Mouse (Mus musculus) limb, embryonic 14.5 days (tissue): ENCODE measurements at regions not wholly inside any gene's neighbourhood (a gene's known extent, or its start where the extent isn't known, plus 50 kb on each side); places are given as distances from the start of the nearest gene placed in this dataset.

Experiments used
- ATAC-seq: fragments of 200-750 bp; cut with Nextera tagmentation; 2 replicates; pipeline ENCODE4 v1.8.0; 2017; ENCODE audit warnings: low read depth, moderate number of reproducible peaks, moderate TSS enrichment; ENCODE audit not compliant: low FRiP score
- DNase-seq: peaks from one replicate; pipeline ENCODE4 v3.0.0-alpha.2; 2015; ENCODE audit warnings: low spot score
- H3K27ac ChIP-seq: fragments of 300-500 bp; sonication (generic); replicated peaks from 2 replicates; pipeline ENCODE4 v1.5.1; 2014; ENCODE audit warnings: low read depth, mild to moderate bottlenecking, low read length, moderate library complexity, mixed read lengths
- H3K27me3 ChIP-seq: fragments of 300-500 bp; sonication (generic); 2 replicates; pipeline ENCODE4 v1.6.1; 2014; ENCODE audit warnings: low read length, mixed read lengths; ENCODE audit not compliant: control insufficient read depth, insufficient read depth
- H3K36me3 ChIP-seq: fragments of 300-500 bp; sonication (generic); 2 replicates; pipeline ENCODE4 v1.6.1; 2014; ENCODE audit warnings: mild to moderate bottlenecking, low read length, moderate library complexity, mixed read lengths; ENCODE audit not compliant: control insufficient read depth, insufficient read depth
- H3K4me1 ChIP-seq: fragments of 300-500 bp; sonication (generic); 2 replicates; pipeline ENCODE4 v1.6.1; 2014; ENCODE audit warnings: antibody characterized with exemption, low read length, mixed read lengths; ENCODE audit not compliant: control insufficient read depth, insufficient read depth
- H3K4me2 ChIP-seq: fragments of 300-500 bp; sonication (generic); replicated peaks from 2 replicates; pipeline ENCODE4 v1.6.1; 2014; ENCODE audit warnings: low read depth, mild to moderate bottlenecking, low read length, moderate library complexity; ENCODE audit not compliant: severe bottlenecking
- H3K4me3 ChIP-seq: fragments of 300-500 bp; sonication (generic); replicated peaks from 2 replicates; pipeline ENCODE4 v1.5.1; 2014; ENCODE audit warnings: low read length
- H3K9ac ChIP-seq: fragments of 300-500 bp; sonication (generic); 2 replicates; pipeline ENCODE4 v1.6.1; 2014; ENCODE audit warnings: mild to moderate bottlenecking, low read depth, low read length, moderate library complexity; ENCODE audit not compliant: severe bottlenecking
- H3K9me3 ChIP-seq: fragments of 300-500 bp; sonication (generic); 2 replicates; pipeline ENCODE4 v1.6.1; 2016; ENCODE audit warnings: low read length; ENCODE audit not compliant: control insufficient read depth
- POLR2A ChIP-seq: fragments of 200-500 bp; IDR thresholded peaks from 2 replicates; pipeline ENCODE4 v1.8.0; 2012; ENCODE audit warnings: inconsistent platforms, mild to moderate bottlenecking, moderate library complexity, borderline replicate concordance; ENCODE audit not compliant: insufficient read depth, insufficient read length; ENCODE audit errors: extremely low read depth
- WGBS: fragments of 180-500 bp; shearing (Covaris S2); extraction: QIAGEN DNeasy Blood & Tissue Kit; methylation state at CpG from one replicate; pipeline ENCODE4 v1.1.7; 2014; 5-methylcytosine and 5-hydroxymethylcytosine counted together

GRCm38 (mm10) chr12:96130796-96131512 is 438.9 kb downstream of the Flrt2 start:
- no peak for ATAC-seq
- no peaks in the 10 kb centered on the region for H3K9me3 ChIP-seq
- no peaks in the 10 kb centered on the region for H3K4me1 ChIP-seq
- no peak for TF ChIP-seq POLR2A
- no peak overlapping the region for H3K4me3 ChIP-seq
- no peak for DNase-seq
- H3K36me3 ChIP-seq = no peaks in the 10 kb centered on the region
- H3K4me2 ChIP-seq = no peak overlapping the region
- no peaks in the 10 kb centered on the region for H3K27me3 ChIP-seq
- no peak overlapping the region for H3K9ac ChIP-seq
- H3K27ac ChIP-seq = no peak overlapping the region
- 87% methylated on average over 9 of the region's 9 CpGs for WGBS

DNA sequence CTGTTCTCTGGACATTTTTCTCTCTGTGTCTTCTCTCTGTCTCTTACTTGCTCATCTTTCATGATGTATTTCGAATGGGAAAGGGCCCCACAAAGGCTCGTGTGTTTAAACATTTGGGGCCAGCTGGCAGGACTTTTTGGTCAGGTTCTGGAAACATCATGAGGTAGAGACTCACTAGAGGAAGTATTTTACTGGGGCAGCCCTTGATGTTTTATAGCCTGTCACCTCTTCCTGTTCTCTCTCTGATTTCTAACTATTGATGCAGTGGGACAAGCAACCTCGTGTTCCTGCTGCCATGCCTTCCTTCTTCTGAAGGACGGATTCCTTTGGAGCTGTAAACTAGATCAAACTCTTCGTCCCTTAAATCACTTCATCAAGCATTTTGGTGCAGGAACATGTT is 442.1 kb downstream of the Flrt2 start:
- Histone ChIP-seq H3K4me3 (no peak overlapping the region), H3K27ac (no peak overlapping the region), H3K4me2 (no peak overlapping the region), H3K36me3 (no peaks in the 10 kb centered on the region), H3K4me1 (no peaks in the 10 kb centered on the region), H3K9me3 (no peaks in the 10 kb centered on the region), H3K9ac (no peak overlapping the region), H3K27me3 (no peaks in the 10 kb centered on the region)
- ATAC-seq = no peak
- DNase-seq = no peak
- WGBS = 14% methylated on average over 5 of the region's 5 CpGs
- no peak for TF ChIP-seq POLR2A

GRCm38 (mm10) chr12:96141748-96142147 is 449.7 kb downstream of the Flrt2 start:
- no peak overlapping the region for H3K4me3 ChIP-seq
- no peaks in the 10 kb centered on the region for H3K36me3 ChIP-seq
- no peak overlapping the region for H3K4me2 ChIP-seq
- no peak for TF ChIP-seq POLR2A
- no peak overlapping the region for H3K27ac ChIP-seq
- no peaks in the 10 kb centered on the region for H3K27me3 ChIP-seq
- DNase-seq (no peak), ATAC-seq (no peak)
- H3K4me1 ChIP-seq = no peaks in the 10 kb centered on the region
- no peaks in the 10 kb centered on the region for H3K9me3 ChIP-seq
- no peak overlapping the region for H3K9ac ChIP-seq
- 54% methylated on average over 2 of the region's 2 CpGs for WGBS

DNA sequence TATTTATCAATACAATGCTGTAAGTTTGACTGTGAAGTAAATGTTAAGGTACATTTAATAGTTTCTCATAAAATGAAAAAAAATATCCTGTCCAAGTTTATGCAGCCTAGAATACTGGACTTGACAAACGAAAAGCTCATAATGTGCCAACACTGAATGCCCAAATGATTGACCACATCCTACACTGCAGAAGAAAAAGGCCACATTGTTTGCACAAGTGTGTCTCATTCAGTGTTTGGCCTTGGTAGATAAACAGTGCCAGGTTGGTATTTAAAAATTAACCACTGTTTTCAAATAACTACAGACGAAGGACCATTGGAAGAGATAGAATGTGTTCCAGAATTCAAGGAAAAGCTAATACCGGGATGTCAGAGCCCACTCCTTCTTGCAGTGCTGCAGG is 462.1 kb downstream of the Flrt2 start:
- Histone ChIP-seq H3K4me1 (no peaks in the 10 kb centered on the region), H3K36me3 (no peaks in the 10 kb centered on the region), H3K9me3 (no peaks in the 10 kb centered on the region), H3K4me2 (no peak overlapping the region), H3K4me3 (no peak overlapping the region), H3K9ac (no peak overlapping the region), H3K27me3 (no peaks in the 10 kb centered on the region), H3K27ac (no peak overlapping the region)
- WGBS = 68% methylated on average over 3 of the region's 3 CpGs
- no peak for ATAC-seq
- TF ChIP-seq POLR2A = no peak
- DNase-seq = no peak

DNA sequence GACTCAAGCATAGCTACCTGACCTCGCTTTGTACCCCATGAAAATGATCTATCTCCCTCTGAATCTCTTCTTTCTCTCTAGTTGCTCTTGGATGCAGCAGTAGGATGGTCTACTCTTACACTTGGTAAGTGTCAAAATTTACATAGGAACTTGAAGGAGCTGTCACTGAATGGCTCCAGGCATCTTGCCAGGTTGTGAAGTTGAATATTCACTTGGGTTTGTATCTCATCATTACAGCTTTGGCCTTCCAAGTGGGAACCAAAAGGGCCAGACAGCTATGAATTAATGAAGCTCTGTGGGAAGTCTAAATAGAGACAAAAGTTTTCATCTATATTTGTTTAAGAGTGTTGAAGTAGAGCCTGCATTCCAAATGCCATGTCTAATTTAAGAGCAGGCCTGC is 475.5 kb downstream of the Flrt2 start:
- ATAC-seq = no peak
- no peak for DNase-seq

GRCm38 (mm10) chr12:96198928-96199327 is 506.9 kb downstream of the Flrt2 start:
- no peak overlapping the region for H3K4me2 ChIP-seq
- 78% methylated on average over 1 of the region's 1 CpGs for WGBS
- H3K36me3 ChIP-seq = no peaks in the 10 kb centered on the region
- no peak for TF ChIP-seq POLR2A
- no peak overlapping the region for H3K4me3 ChIP-seq
- H3K27me3 ChIP-seq = no peaks in the 10 kb centered on the region
- H3K27ac ChIP-seq = no peak overlapping the region
- no peak overlapping the region for H3K9ac ChIP-seq
- DNase-seq (no peak), ATAC-seq (no peak)
- H3K4me1 ChIP-seq = no peaks in the 10 kb centered on the region
- no peaks in the 10 kb centered on the region for H3K9me3 ChIP-seq

More for the DNA sequence above, 475.5 kb downstream of the Flrt2 start:
- H3K36me3 ChIP-seq = no peaks in the 10 kb centered on the region
- H3K27me3 ChIP-seq = no peaks in the 10 kb centered on the region
- WGBS = 84% methylated on average over 1 of the region's 1 CpGs
- no peak overlapping the region for H3K27ac ChIP-seq
- no peak for TF ChIP-seq POLR2A
- no peaks in the 10 kb centered on the region for H3K9me3 ChIP-seq
- no peak overlapping the region for H3K4me3 ChIP-seq
- H3K4me1 ChIP-seq = no peaks in the 10 kb centered on the region
- no peak overlapping the region for H3K9ac ChIP-seq
- H3K4me2 ChIP-seq = no peak overlapping the region
